Mouse (Mus musculus) erythroblast, embryonic 14.5 days (primary cell): ENCODE measurements around the gene Bcl2. TPM values are rescaled to one million over a fixed set of nuclear protein-coding genes. Genes with fewer than 3 reads are reported as not detected.

Source experiments
- H3K27me3 ChIP-seq: 2 replicates; pipeline ENCODE4 v1.6.1; 2012; ENCODE audit warnings: inconsistent platforms; ENCODE audit not compliant: control insufficient read depth
- H3K36me3 ChIP-seq: 2 replicates; pipeline ENCODE4 v1.6.1; 2012; ENCODE audit warnings: mild to moderate bottlenecking, inconsistent platforms; ENCODE audit not compliant: control insufficient read depth
- H3K4me1 ChIP-seq: 2 replicates; pipeline ENCODE4 v1.6.1; 2012; ENCODE audit warnings: inconsistent platforms; ENCODE audit not compliant: control insufficient read depth
- H3K4me3 ChIP-seq: replicated peaks from 2 replicates; pipeline ENCODE3; 2012; ENCODE audit warnings: moderate library complexity, mild to moderate bottlenecking, inconsistent platforms
- H3K9me3 ChIP-seq: 2 replicates; pipeline ENCODE4 v1.6.1; 2012; ENCODE audit warnings: low read length, inconsistent platforms, mixed read lengths; ENCODE audit not compliant: control insufficient read depth
- GATA1 ChIP-seq: IDR thresholded peaks from 2 replicates; pipeline ENCODE4 v1.6.1; 2012; ENCODE audit warnings: low read length, inconsistent platforms, mixed read lengths
- TAL1 ChIP-seq: IDR thresholded peaks from 3 replicates; pipeline ENCODE4 v1.6.1; 2012; ENCODE audit warnings: low read length, inconsistent platforms, mixed read lengths
- polyA plus RNA-seq: library from polyadenylated mRNA; stranded (reverse); fragments of >175 nt; gene quantifications from 2 replicates; pipeline ENCODE4 v1.2.3, GENCODE M21; 2012

The Bcl2 gene
- polyA plus RNA-seq, 1 experiment, result not detected

DNA sequence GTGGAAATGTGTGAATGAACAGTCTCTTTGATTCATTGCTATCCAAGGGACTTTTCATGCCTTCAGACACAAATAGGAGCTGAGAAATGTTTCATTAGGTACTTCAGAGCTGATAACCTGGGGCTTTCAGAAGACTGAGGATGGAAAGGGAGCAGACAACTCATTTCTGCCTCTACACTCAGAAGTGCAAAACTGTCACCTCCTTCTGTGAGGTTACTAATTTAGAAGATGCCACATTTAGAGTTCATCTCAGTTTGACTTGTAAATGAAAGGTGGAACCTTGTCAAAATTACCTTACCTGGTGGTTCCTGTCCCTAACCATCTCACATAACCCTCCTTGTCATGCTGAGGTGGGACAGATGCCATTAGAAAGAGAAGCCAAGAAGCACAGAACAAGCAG lies 128.7 kb downstream of the Bcl2 start:
- H3K27me3 ChIP-seq, result no peaks in the 10 kb centered on the region
- H3K4me1 ChIP-seq, result no peaks in the 10 kb centered on the region
- H3K9me3 ChIP-seq, result no peaks in the 10 kb centered on the region
- TF ChIP-seq TAL1, result no peak
- no peak for TF ChIP-seq GATA1
- no peak overlapping the region for H3K4me3 ChIP-seq
- H3K36me3 ChIP-seq, result no peaks in the 10 kb centered on the region

DNA sequence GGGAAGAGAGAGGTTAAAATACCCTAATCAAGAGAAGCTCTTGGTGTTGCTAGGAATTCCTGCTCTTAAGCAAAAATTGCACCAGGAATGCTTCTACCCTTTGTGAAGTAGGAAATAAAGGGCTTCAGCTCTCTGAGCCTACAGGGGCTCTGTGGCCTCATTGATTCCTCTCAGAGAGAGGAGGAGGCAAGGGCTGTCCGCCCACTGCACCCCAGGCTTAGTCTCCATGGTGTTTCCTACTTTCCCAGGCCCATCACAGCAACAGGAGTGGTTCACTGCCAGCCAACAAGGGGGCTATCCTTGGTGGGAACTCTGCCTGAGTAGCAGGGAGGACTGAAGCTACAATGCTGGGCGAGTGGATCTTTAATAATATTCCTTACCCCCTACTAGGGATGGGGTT lies 129.2 kb downstream of the Bcl2 start:
- Histone ChIP-seq H3K36me3 (no peaks in the 10 kb centered on the region), H3K4me1 (no peaks in the 10 kb centered on the region), H3K27me3 (no peaks in the 10 kb centered on the region), H3K4me3 (no peak overlapping the region), H3K9me3 (no peaks in the 10 kb centered on the region)
- no peak for TF ChIP-seq TAL1
- TF ChIP-seq GATA1, result no peak

DNA sequence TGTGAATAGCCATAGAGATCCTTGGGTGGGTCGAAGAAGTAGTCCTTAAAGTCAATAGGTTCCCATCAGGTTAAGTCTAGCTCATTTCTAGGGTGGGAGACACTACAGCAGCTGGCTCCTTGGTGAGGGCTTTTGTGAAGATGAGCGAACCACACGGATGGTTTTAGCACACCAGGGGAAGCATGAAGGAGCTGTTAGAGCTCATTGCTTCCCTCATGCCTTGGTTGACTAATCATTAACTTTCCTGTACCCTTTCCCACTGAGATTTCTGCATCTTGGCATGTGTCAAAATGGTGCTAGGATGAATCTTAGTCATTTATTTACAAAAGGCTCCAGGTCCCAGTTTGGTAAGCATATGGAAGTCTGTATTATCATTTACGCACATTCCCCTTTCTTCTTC lies 129.8 kb downstream of the Bcl2 start:
- Histone ChIP-seq H3K4me1 (no peaks in the 10 kb centered on the region), H3K36me3 (no peaks in the 10 kb centered on the region), H3K9me3 (no peaks in the 10 kb centered on the region), H3K27me3 (no peaks in the 10 kb centered on the region), H3K4me3 (no peak overlapping the region)
- TF ChIP-seq GATA1 (no peak), TAL1 (no peak)

DNA sequence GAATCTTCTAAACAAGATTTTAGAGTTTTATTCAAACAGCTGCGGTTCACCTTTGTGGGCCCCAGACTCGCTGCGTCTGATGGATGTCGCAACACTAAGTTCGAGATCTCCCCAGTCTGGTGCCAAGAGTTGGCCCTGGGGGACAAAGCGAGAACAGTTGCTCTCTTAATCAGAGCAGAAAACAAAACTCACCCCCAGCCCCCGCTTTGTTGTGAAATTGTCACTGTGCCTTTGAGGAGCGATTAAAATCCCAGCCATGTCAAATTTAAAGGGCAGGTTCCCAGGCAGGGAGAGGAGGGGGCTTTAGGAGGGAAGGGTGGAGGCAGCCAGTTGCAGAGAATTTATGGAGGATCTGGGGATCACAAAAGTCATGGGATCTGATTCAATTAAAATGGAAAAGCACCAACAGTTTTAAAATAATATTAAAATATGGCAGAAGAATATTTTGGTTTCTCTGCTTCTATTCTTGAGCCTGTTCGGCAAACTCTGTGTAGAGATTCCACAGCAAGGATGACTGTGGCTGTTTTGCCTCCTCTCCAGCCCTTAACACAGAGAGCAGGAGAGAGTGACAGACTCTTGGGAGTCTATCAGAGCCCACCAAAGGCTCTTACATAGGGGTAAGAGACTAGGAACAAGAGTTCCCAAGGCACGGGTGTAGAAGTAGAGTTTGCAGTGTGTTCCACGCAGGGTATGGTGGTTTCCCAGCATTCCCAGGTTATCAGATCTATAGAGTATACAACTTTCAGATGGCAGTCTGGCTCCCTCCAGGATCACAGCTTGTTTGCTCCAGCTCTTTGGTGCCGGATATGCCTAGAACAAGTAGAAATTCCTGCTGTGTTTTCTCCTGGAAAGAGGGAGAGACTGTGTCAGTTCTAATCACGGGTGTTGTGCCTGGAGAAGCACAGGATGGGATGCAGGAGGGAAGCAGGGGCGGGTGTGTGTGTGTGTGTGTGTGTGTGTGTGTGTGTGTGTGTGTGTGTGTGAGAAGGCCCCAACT lies 130.5 kb downstream of the Bcl2 start:
- Histone ChIP-seq H3K4me1 (no peaks in the 10 kb centered on the region), H3K36me3 (no peaks in the 10 kb centered on the region), H3K4me3 (no peak overlapping the region), H3K27me3 (no peaks in the 10 kb centered on the region), H3K9me3 (no peaks in the 10 kb centered on the region)
- TF ChIP-seq GATA1 (no peak), TAL1 (no peak)

DNA sequence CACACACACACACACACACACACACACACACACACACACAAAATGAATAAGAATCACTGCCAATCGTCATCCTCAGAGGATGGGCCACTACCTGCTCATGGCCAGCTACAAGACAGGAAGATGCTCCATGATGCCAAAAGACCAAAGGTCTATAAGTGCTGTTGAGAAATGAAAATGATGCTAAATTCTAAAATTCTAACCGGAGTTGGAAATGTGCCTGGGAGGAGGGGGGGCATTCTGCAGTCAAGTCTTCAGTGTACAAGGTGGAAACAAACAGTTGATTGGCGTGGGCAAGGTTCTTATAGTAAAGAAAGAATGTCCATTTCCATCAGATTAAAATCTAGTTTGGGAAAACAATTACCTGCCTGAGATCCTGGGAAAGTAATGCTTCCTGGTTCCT lies 131.3 kb downstream of the Bcl2 start:
- H3K36me3 ChIP-seq, result no peaks in the 10 kb centered on the region
- no peaks in the 10 kb centered on the region for H3K27me3 ChIP-seq
- no peaks in the 10 kb centered on the region for H3K9me3 ChIP-seq
- no peak overlapping the region for H3K4me3 ChIP-seq
- TF ChIP-seq TAL1, result no peak
- TF ChIP-seq GATA1, result no peak
- H3K4me1 ChIP-seq, result no peaks in the 10 kb centered on the region

DNA sequence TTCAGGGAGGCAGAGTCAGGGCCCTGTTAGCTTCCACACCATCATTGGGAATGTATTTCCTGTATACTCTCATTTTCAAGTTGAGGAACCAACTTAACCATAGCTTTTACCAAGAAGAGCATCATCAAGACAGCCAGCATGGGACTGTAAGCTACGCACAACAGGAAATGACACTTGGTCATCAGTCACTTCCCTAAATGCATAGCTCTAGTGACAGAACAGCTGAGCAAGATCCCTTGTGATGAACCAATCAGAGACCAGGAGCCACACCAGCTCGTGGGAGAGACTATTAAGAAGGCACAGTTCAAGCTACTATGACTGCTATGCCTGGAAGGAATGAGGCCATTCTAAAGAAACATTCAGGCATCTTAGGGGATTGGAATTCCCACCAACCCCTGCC lies 132.3 kb downstream of the Bcl2 start:
- Histone ChIP-seq H3K4me3 (no peak overlapping the region), H3K27me3 (no peaks in the 10 kb centered on the region), H3K36me3 (no peaks in the 10 kb centered on the region), H3K4me1 (no peaks in the 10 kb centered on the region), H3K9me3 (no peaks in the 10 kb centered on the region)
- no peak for TF ChIP-seq TAL1

DNA sequence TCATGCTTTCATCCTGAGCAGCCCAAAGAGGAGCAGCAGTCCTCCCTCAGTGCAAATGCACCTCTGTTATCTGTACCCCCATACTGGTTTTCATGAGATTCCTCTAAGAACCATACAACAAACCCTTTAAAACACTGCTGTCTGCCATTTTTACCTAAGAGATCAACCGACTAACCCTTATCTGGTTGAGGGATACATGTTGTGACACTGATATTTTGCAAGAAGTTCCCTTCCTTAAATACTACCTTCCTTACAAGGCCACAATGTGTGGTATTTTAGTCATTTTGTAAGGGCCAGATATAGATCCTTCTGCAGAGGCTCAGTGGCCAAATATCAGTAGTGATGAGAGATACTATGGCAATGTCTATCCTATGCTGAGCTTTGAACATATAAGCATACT lies 134.3 kb downstream of the Bcl2 start:
- TF ChIP-seq GATA1 (no peak), TAL1 (no peak)
- H3K4me3 ChIP-seq, result no peak overlapping the region
- H3K4me1 ChIP-seq, result no peaks in the 10 kb centered on the region
- H3K36me3 ChIP-seq, result no peaks in the 10 kb centered on the region
- H3K27me3 ChIP-seq, result no peaks in the 10 kb centered on the region
- no peaks in the 10 kb centered on the region for H3K9me3 ChIP-seq

DNA sequence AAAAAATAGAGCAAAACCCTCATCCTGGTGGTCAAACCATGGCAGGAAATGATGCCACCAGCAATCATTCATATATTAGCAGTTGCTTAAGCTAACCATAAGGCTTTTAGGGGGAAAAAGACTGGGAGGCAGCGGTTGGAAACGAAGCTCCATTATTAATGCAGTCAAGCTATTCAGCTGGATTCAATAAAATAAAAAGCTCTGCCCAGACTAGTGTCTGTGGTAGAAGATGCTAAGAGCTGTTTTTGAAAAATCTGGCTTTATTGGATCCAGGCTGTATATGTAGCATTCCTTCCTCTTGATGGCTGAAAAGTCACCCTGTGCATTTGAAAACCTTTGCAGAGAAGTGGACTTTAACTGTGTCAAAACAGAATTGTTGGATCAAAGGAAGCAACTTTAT lies 141.6 kb downstream of the Bcl2 start:
- H3K4me3 ChIP-seq, result no peak overlapping the region
- no peaks in the 10 kb centered on the region for H3K9me3 ChIP-seq
- no peaks in the 10 kb centered on the region for H3K36me3 ChIP-seq
- no peak for TF ChIP-seq GATA1
- TF ChIP-seq TAL1, result no peak
- H3K4me1 ChIP-seq, result no peaks in the 10 kb centered on the region
- H3K27me3 ChIP-seq, result no peaks in the 10 kb centered on the region

DNA sequence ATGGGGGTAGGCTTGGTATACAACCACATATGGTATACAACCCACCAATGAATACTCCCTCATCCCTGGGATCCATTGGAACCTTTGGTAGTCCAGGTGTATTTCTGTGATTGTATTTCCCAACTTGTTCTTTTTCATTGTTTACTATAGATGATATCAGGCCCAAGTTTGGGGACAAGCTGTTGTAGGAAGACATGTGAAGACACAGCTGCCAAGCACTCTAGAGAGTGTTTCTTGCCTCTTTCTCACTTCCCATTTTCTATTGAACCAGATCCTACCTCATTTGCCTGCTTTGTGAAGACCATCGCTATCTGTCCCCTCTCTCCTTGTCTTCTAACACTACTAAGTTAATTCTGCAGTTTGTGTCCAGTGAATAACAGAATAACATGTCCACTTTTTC lies 143.2 kb downstream of the Bcl2 start:
- Histone ChIP-seq H3K4me1 (no peaks in the 10 kb centered on the region), H3K9me3 (no peaks in the 10 kb centered on the region), H3K27me3 (no peaks in the 10 kb centered on the region), H3K36me3 (no peaks in the 10 kb centered on the region), H3K4me3 (no peak overlapping the region)
- TF ChIP-seq TAL1 (no peak), GATA1 (no peak)
